Mouse (Mus musculus): ENCODE results near the gene Dock6. TPM values are rescaled to one million over a fixed set of nuclear protein-coding genes. Genes with fewer than 3 reads are reported as not detected.

Gene Dock6
- polyA plus RNA-seq, 1 experiment from 2014 or later, result 18.9 TPM

- WGBS, result 76% methylated on average over 3 of the region's 3 CpGs
- no peaks in the 10 kb centered on the region for H3K27me3 ChIP-seq
- H3K9me3 ChIP-seq, result no peaks in the 10 kb centered on the region
- H3K27ac ChIP-seq, result no peak overlapping the region
- H3K36me3 ChIP-seq (replicated peaks), result peaks cover 65% of the 10 kb centered on the region
- ATAC-seq (ENCODE audit: low FRiP score), result no peak
- H3K4me1 ChIP-seq, result no peaks in the 10 kb centered on the region
- H3K4me2 ChIP-seq, result no peak overlapping the region
- no peak overlapping the region for H3K4me3 ChIP-seq (replicated peaks)
- H3K9ac ChIP-seq, result no peak overlapping the region
These were observed 102.1 kb downstream of the Dock6 start for GRCm38 (mm10) chr9:21750370-21750769.

Small RNA genes within 50 kb of the gene (microRNA-seq; reads per million reads assigned to microRNA genes)
- 5.6 reads per million, percentile 20 among the genes with 10 or more reads in this experiment for gene Mir7083

Other genes starting within 250 kb of the Dock6 start
- gene Smarca4, start 236.5 kb downstream of the Dock6 start, polyA plus RNA-seq (2016; fragmentation: Nextera tagmentation; extraction: Ambion mirVana), result 184 and 203 TPM in 2 replicates
- 34.1 and 40.3 TPM in 2 replicates for gene Ldlr, start 129.2 kb downstream of the Dock6 start, polyA plus RNA-seq (2016; fragmentation: Nextera tagmentation; extraction: Ambion mirVana)
- 112 and 118 TPM in 2 replicates for gene Spc24, start 92.3 kb downstream of the Dock6 start, polyA plus RNA-seq (2016; fragmentation: Nextera tagmentation; extraction: Ambion mirVana)
- gene Kank2, start 53.9 kb downstream of the Dock6 start, polyA plus RNA-seq (2016; fragmentation: Nextera tagmentation; extraction: Ambion mirVana), result 6.1 and 6.2 TPM in 2 replicates
- 0.45 TPM in 1 of 2 replicates, not detected in the other for gene Angptl8, start 17.1 kb downstream of the Dock6 start, polyA plus RNA-seq (2016; fragmentation: Nextera tagmentation; extraction: Ambion mirVana)
- gene Rab3d, start 65.6 kb upstream of the Dock6 start, polyA plus RNA-seq (2016; fragmentation: Nextera tagmentation; extraction: Ambion mirVana), result 12.4 and 13.1 TPM in 2 replicates
- 5.2 and 5.8 TPM in 2 replicates for gene Ccdc159, start 74.8 kb upstream of the Dock6 start, polyA plus RNA-seq (2016; fragmentation: Nextera tagmentation; extraction: Ambion mirVana)
- gene Tmem205, start 74.9 kb upstream of the Dock6 start, polyA plus RNA-seq (2016; fragmentation: Nextera tagmentation; extraction: Ambion mirVana), result 32.9 and 33.3 TPM in 2 replicates
- gene Plppr2, start 84.4 kb upstream of the Dock6 start, polyA plus RNA-seq (2016; fragmentation: Nextera tagmentation; extraction: Ambion mirVana), result 37.0 and 40.9 TPM in 2 replicates
- 7.4 and 9.5 TPM in 2 replicates for gene Swsap1, start 103.1 kb upstream of the Dock6 start, polyA plus RNA-seq (2016; fragmentation: Nextera tagmentation; extraction: Ambion mirVana)
- 2.0 and 4.1 TPM in 2 replicates for gene Epor, start 110.9 kb upstream of the Dock6 start, polyA plus RNA-seq (2016; fragmentation: Nextera tagmentation; extraction: Ambion mirVana)
- gene Rgl3, start 136.8 kb upstream of the Dock6 start, polyA plus RNA-seq (2016; fragmentation: Nextera tagmentation; extraction: Ambion mirVana), result 2.1 and 3.4 TPM in 2 replicates
- 5.0 and 5.3 TPM in 2 replicates for gene Ccdc151, start 150.0 kb upstream of the Dock6 start, polyA plus RNA-seq (2016; fragmentation: Nextera tagmentation; extraction: Ambion mirVana)
- gene Prkcsh, start 150.2 kb upstream of the Dock6 start, polyA plus RNA-seq (2016; fragmentation: Nextera tagmentation; extraction: Ambion mirVana), result 88.5 and 95.0 TPM in 2 replicates
- gene Elavl3, start 199.4 kb upstream of the Dock6 start, polyA plus RNA-seq (2016; fragmentation: Nextera tagmentation; extraction: Ambion mirVana), result 57.2 and 73.7 TPM in 2 replicates
- not detected in 2 replicates for gene Gm49318, start 218.6 kb upstream of the Dock6 start, polyA plus RNA-seq (2016; fragmentation: Nextera tagmentation; extraction: Ambion mirVana)
- gene Zfp653, start 218.7 kb upstream of the Dock6 start, polyA plus RNA-seq (2016; fragmentation: Nextera tagmentation; extraction: Ambion mirVana), result 15.8 and 16.4 TPM in 2 replicates
- gene Ecsit, start 232.8 kb upstream of the Dock6 start, polyA plus RNA-seq (2016; fragmentation: Nextera tagmentation; extraction: Ambion mirVana), result 35.0 and 39.0 TPM in 2 replicates
- 2.3 and 3.9 TPM in 2 replicates for gene Cnn1, start 246.6 kb upstream of the Dock6 start, polyA plus RNA-seq (2016; fragmentation: Nextera tagmentation; extraction: Ambion mirVana)